Mouse (Mus musculus) adrenal gland, adult 2 months (tissue): ENCODE results near the gene Mrps17. TPM values are rescaled to one million over a fixed set of nuclear protein-coding genes. Genes with fewer than 3 reads are reported as not detected.

Experiments
- DNase-seq: peaks from one replicate; pipeline ENCODE4 v3.0.0; 2021
- polyA plus RNA-seq: library from polyadenylated mRNA; depleted of rRNA; stranded (reverse); fragments of >200 nt; gene quantifications from 2 replicates; pipeline ENCODE4 v1.2.3, GENCODE M21; 2012; rRNA removed
- total RNA-seq, 2 experiments: library from RNA; stranded (reverse); gene quantifications; 2 replicates each; pipeline ENCODE4 v1.2.3; 2021

Gene Mrps17
- total and polyA plus RNA-seq, 3 experiments: 52.1 to 94.4 (median 88.0) TPM

GRCm38 (mm10) chr5:129742903-129743488 is 27.7 kb downstream of the Mrps17 start:
- DNase-seq: no peak

- no peak for DNase-seq
These were observed 28.8 kb downstream of the Mrps17 start for GRCm38 (mm10) chr5:129744050-129744449.

- DNase-seq: no peak
These were observed 41.6 kb downstream of the Mrps17 start for GRCm38 (mm10) chr5:129756886-129757285.

DNA sequence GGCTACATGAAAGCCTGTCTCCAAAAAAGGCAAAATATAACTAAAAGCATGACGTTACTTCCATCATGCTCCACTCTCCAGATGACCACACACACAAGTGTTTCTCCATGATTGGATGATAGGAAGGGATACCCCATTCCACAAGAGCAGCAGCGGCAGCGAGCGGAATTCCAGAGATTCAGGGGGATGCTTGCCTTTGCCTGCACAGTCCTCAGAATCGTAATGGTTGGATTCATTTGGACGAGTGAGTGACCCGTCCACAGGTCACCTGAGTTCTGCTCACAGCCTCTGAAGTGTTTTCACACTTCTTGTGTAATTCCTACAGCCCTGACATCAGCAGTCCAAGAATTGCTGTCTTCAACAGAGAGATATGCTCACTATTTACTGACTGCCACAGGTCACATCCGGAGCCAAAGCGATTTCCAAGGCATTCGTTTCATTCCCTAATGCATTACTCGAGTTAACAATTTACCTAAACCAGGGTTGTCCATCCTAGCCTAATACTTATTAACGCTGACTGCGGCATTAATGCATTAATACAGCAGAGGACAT is 44.7 kb downstream of the Mrps17 start:
- DNase-seq: no peak

- no peak for DNase-seq
These were observed 46.7 kb downstream of the Mrps17 start for GRCm38 (mm10) chr5:129761865-129762540.

DNA sequence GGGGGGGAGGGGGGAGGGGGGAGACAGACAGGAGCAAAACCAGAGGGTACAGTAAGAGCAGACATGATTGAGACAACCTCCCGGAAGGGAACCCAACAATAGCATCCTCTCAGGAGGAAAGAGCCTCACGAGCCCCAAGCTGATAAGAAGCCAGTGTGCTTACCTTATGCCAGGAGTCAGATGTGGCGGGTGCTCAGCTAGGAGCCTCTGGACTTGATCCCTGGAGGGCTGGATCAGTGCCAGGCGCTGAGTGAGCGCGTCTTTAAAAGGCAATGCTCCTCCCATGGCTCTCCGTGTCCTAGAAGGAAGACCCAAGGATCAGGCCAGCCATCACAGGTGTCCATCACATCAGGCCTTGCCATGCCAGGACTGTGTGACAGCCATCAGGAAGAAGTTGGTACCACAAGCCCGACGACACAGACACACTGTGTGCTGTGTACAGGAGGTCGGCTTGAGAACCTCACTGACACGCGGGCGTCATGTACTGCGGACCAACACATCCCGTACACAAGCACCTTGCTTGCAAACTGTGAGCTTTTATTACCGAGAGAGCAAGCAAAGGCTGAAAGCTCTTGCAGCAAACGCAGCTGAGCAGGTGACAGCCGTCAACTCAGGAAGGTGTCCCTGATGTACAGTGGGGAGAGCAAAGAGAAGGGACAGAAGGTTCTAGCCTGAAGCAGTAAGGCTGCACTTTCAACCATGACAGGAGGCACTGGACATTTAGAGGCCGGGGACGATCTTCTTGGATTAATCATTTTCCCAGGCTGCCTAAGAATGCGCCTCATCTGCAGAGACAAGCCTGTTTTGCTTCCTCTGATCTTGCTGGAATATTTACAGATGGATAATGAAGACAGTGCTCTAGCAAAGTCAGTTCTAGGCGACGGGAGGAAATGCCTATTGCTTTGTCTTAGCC is 55.4 kb downstream of the Mrps17 start:
- no peak for DNase-seq

Other genes starting within 250 kb of the Mrps17 start
- 10 to 100 TPM; 39.7 to 45.7 TPM for gene Sfswap, start 214.3 kb upstream of the Mrps17 start, total RNA-seq
- 98.1 and 108 TPM in 2 replicates for gene Sfswap, start 214.3 kb upstream of the Mrps17 start, polyA plus RNA-seq
- gene Mmp17, start 131.3 kb upstream of the Mrps17 start, total RNA-seq: 1 to 10 TPM in 1 of 2 experiments, under 1 TPM in 1; 0.81 to 1.1 TPM
- 2.4 and 2.7 TPM in 2 replicates for gene Mmp17, start 131.3 kb upstream of the Mrps17 start, polyA plus RNA-seq
- gene Zfp11, start 45.4 kb upstream of the Mrps17 start, total RNA-seq: 1 to 10 TPM; 2.5 to 4.1 TPM
- 0.89 and 0.94 TPM in 2 replicates for gene Zfp11, start 45.4 kb upstream of the Mrps17 start, polyA plus RNA-seq
- under 1 TPM in 1 of 2 experiments, not detected in 1; 0.46 TPM for gene Sept14, start 7.0 kb upstream of the Mrps17 start, total RNA-seq
- gene Sept14, start 7.0 kb upstream of the Mrps17 start, polyA plus RNA-seq: not detected in 2 replicates
- gene Nipsnap2, start 9.6 kb downstream of the Mrps17 start, total RNA-seq: 100 to 1,000 TPM; 121 to 123 TPM
- 35.0 and 44.8 TPM in 2 replicates for gene Nipsnap2, start 9.6 kb downstream of the Mrps17 start, polyA plus RNA-seq
- 10 to 100 TPM; 20.8 to 23.4 TPM for gene Psph, start 72.0 kb downstream of the Mrps17 start, total RNA-seq
- gene Psph, start 72.0 kb downstream of the Mrps17 start, polyA plus RNA-seq: 48.7 and 49.3 TPM in 2 replicates
- gene Sumf2, start 131.5 kb downstream of the Mrps17 start, total RNA-seq: 10 to 100 TPM; 35.4 to 43.2 TPM
- 18.8 and 19.9 TPM in 2 replicates for gene Sumf2, start 131.5 kb downstream of the Mrps17 start, polyA plus RNA-seq
- 1,000 to 10,000 TPM in 1 of 2 experiments, 100 to 1,000 TPM in 1; 641 to 1,175 TPM for gene Chchd2, start 172.0 kb downstream of the Mrps17 start, total RNA-seq
- gene Chchd2, start 172.0 kb downstream of the Mrps17 start, polyA plus RNA-seq: 3,805 and 4,399 TPM in 2 replicates
- 1 to 10 TPM; 2.1 to 2.3 TPM for gene Zbed5, start 180.2 kb downstream of the Mrps17 start, total RNA-seq
- 1.1 and 2.2 TPM in 2 replicates for gene Zbed5, start 180.2 kb downstream of the Mrps17 start, polyA plus RNA-seq
- gene Phkg1, start 183.1 kb downstream of the Mrps17 start, total RNA-seq: 1 to 10 TPM; 1.4 to 3.9 TPM
- gene Phkg1, start 183.1 kb downstream of the Mrps17 start, polyA plus RNA-seq: 1.2 and 2.6 TPM in 2 replicates
- gene Nupr1l, start 193.0 kb downstream of the Mrps17 start, total RNA-seq: 1 to 10 TPM; 2.8 to 4.4 TPM
- gene Nupr1l, start 193.0 kb downstream of the Mrps17 start, polyA plus RNA-seq: 17.3 and 23.6 TPM in 2 replicates
- gene Vkorc1l1, start 226.5 kb downstream of the Mrps17 start, total RNA-seq: 10 to 100 TPM; 23.0 to 33.8 TPM
- gene Vkorc1l1, start 226.5 kb downstream of the Mrps17 start, polyA plus RNA-seq: 9.8 and 10.4 TPM in 2 replicates